Mouse (Mus musculus) heart, adult 2 months (tissue): ENCODE data around the gene Smurf1. TPM values are rescaled to one million over a fixed set of nuclear protein-coding genes. Genes with fewer than 3 reads are reported as not detected.

Experiments
- DNase-seq, 2 experiments: peaks; one replicate each; pipeline ENCODE4 v3.0.0; 2021
- H3K27ac ChIP-seq: fragments of 200-600 bp; 2 replicates; pipeline ENCODE4 v1.8.1; 2022
- H3K27me3 ChIP-seq: fragments of 200-500 bp; 2 replicates; pipeline ENCODE4 v1.6.1; 2012; ENCODE audit warnings: mild to moderate bottlenecking, low read length, inconsistent platforms, mixed read lengths; ENCODE audit not compliant: control insufficient read depth, insufficient read depth
- H3K36me3 ChIP-seq: fragments of 200-500 bp; 2 replicates; pipeline ENCODE4 v1.6.1; 2012; ENCODE audit warnings: low read length, inconsistent platforms; ENCODE audit not compliant: control insufficient read depth, insufficient read depth
- H3K4me1 ChIP-seq: fragments of 200-500 bp; 2 replicates; pipeline ENCODE4 v1.6.1; 2011; ENCODE audit warnings: low read length; ENCODE audit not compliant: control insufficient read depth, insufficient read depth
- H3K4me3 ChIP-seq: fragments of 200-600 bp; 2 replicates; pipeline ENCODE4 v1.8.1; 2022
- H3K79me2 ChIP-seq: fragments of 200-500 bp; replicated peaks from 2 replicates; pipeline ENCODE4 v1.6.1; 2012; ENCODE audit warnings: mild to moderate bottlenecking, inconsistent platforms, low read length, moderate library complexity, mixed read lengths; ENCODE audit not compliant: control insufficient read depth, insufficient read depth
- H3K9ac ChIP-seq: fragments of 200-500 bp; 2 replicates; pipeline ENCODE4 v1.6.1; 2012; ENCODE audit warnings: low read depth, mild to moderate bottlenecking, control low read depth, inconsistent platforms, low read length, mixed read lengths
- CTCF ChIP-seq: fragments of 200-600 bp; IDR thresholded peaks from 2 replicates; pipeline ENCODE4 v1.8.1; 2022; ENCODE audit warnings: antibody characterized with exemption, mild to moderate bottlenecking, moderate library complexity
- EP300 ChIP-seq: fragments of 200-500 bp; IDR thresholded peaks from 2 replicates; pipeline ENCODE4 v1.6.1; 2011; ENCODE audit warnings: low read depth, low read length, control low read depth; ENCODE audit not compliant: insufficient read depth
- POLR2A ChIP-seq: fragments of 200-500 bp; IDR thresholded peaks from 2 replicates; pipeline ENCODE4 v1.6.1; 2011; ENCODE audit warnings: mild to moderate bottlenecking, low read depth, low read length, control low read depth; ENCODE audit not compliant: insufficient read depth
- WGBS: fragments of 180-500 bp; shearing (Covaris S2); methylation state at CpG from one replicate; pipeline ENCODE4 v1.1.7; 2018; 5-methylcytosine and 5-hydroxymethylcytosine counted together
- intact Hi-C: fragments of 180-260 bp; cut with DNase I; formaldehyde crosslinking; loops from one replicate; pipeline ENCODE4 v1.15.1; 2025
- polyA plus RNA-seq: library from polyadenylated mRNA; depleted of rRNA; stranded (reverse); fragments of >200 nt; gene quantifications from 2 replicates; pipeline ENCODE4 v1.2.3, GENCODE M21; 2012
- total RNA-seq, 2 experiments: library from RNA; stranded (reverse); gene quantifications; 2 replicates each; pipeline ENCODE4 v1.2.3; 2021

The Smurf1 gene
- total and polyA plus RNA-seq, 3 experiments = 23.1 to 27.0 (median 26.6) TPM

DNA sequence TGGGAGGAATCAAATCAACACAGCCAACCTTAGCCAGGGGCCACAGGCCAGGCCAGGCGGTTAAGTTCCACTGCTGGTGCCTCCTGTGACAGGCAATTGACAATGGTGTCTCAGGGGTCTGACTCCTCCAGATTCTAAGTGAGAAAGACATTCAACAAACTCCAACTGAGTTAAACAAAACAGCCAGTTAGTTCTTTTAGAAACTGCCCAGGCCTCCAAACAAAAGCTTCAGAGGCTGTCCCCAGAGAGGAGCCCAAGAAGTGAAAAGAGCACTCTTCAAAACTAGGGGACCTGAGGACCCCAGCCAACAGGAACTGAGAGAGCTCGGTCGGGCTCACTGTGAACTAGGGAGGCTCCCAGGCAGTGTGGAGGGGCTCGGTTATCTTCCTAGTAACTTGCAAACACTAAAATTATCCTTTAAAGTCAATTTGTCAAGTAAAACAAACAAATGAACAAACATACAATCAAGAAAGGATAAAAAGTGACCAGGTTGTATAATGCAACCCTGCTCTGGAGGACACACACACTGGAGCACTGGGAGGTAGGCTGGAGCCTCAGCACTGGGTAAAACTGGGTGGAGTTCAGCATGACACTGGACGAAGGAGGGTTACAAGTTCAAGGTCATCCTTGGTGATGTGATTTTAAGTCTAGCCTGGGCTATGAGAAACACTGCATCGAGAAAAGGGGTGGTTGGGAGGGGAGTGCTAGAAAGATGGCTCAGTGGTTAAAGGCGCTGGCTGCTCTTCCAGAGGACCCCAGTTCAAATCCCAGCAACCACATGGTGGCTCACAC is 52.9 kb downstream of the Smurf1 start:
- H3K36me3 ChIP-seq = no peaks in the 10 kb centered on the region; the same call in 1 of the 2 replicates

DNA sequence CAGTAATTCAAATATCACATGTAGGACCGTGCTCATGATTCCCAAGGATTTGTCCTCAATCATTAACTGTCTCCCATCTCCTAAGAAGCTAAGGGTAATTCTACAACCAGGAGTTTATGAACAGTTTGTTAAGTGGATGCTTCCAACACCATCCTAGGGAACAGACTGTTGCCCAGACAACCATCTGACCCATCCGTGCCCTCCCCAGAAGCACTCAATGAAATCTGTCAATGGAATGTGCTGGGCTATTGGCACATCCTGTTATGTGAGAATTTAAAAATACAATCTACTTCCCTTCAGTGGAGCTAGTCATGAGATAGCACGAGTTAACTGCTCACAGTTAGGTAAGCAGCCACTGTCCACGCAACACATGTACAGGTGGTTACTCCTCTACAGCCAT is 56.1 kb downstream of the Smurf1 start:
- WGBS = 42% methylated on average over 4 of the region's 4 CpGs
- no peak overlapping the region for H3K27ac ChIP-seq
- intact Hi-C loops = no loop called here

More for the DNA sequence above, 52.9 kb downstream of the Smurf1 start:
- Histone ChIP-seq H3K4me1 (peaks cover 33% of the 10 kb centered on the region), H3K27ac (no peak overlapping the region; the same call in 1 of the 2 replicates), H3K4me3 (no peak overlapping the region), H3K9ac (no peak overlapping the region), H3K27me3 (no peaks in the 10 kb centered on the region), H3K79me2 (peaks cover 6% of the 10 kb centered on the region)
- intact Hi-C loops = no loop called here
- TF ChIP-seq EP300 (no peak), CTCF (no peak), POLR2A (no peak)
- 72% methylated on average over 7 of the region's 7 CpGs for WGBS
- no peak for DNase-seq

GRCm38 (mm10) chr5:144907591-144907990 is 58.1 kb downstream of the Smurf1 start:
- DNase-seq = no peak
- H3K27ac ChIP-seq = no peak overlapping the region
- intact Hi-C loops = no loop called here
- TF ChIP-seq EP300 (no peak), CTCF (peak; percentile 62)
- no peaks in the 10 kb centered on the region for H3K27me3 ChIP-seq
- peaks cover 12% of the 10 kb centered on the region for H3K79me2 ChIP-seq
- 84% methylated on average over 2 of the region's 2 CpGs for WGBS
- H3K9ac ChIP-seq = no peak overlapping the region
- H3K4me3 ChIP-seq = no peak overlapping the region
- H3K4me1 ChIP-seq = peaks cover 22% of the 10 kb centered on the region
- no peaks in the 10 kb centered on the region; the same call in 1 of the 2 replicates for H3K36me3 ChIP-seq

More for the DNA sequence above, 56.1 kb downstream of the Smurf1 start:
- no peaks in the 10 kb centered on the region; the same call in 1 of the 2 replicates for H3K36me3 ChIP-seq
- no peak for DNase-seq
- no peak overlapping the region for H3K4me3 ChIP-seq
- peaks cover 12% of the 10 kb centered on the region for H3K79me2 ChIP-seq
- no peaks in the 10 kb centered on the region for H3K27me3 ChIP-seq
- TF ChIP-seq EP300 (no peak), POLR2A (no peak), CTCF (no peak)
- no peak overlapping the region for H3K9ac ChIP-seq
- peaks cover 28% of the 10 kb centered on the region for H3K4me1 ChIP-seq

DNA sequence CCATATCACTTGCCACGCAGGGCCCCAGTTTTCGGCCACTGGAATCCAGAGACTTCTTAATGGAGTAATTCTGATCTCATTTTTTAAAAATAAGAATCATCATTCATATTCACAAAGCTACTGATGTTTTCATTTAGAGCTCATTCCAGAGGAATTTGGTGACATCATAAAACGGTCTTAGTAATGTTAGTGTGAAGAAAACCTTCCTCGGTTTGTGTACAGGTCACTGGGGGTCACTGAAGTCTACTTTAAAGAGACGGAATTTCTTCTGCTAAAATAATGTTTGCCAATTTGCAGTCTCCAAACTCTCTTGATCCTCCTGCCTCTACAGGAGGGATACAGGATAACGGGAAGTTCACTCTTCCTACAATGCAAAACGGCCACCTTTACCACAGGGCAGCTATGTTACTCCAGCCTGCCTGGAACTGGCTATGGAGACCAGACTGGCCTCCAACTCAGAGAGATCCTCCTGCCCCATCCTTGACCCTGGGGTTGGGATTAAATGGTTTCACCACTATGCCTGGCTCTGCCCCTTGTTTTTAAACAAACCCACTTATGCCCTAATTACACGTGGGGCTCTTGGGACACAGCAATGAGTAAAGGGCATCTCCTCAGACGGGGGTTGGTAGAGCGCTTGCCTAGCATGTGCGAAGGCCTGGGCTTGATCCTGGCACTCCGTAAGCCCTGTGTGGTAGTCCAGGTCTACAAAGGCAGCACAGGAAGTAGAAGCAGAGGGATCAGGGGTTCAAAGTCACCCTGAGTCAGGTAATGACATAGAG is 61.1 kb downstream of the Smurf1 start:
- Histone ChIP-seq H3K27me3 (no peaks in the 10 kb centered on the region), H3K9ac (no peak overlapping the region), H3K4me1 (peaks cover 6% of the 10 kb centered on the region), H3K79me2 (peaks cover 12% of the 10 kb centered on the region), H3K27ac (no peak overlapping the region), H3K4me3 (no peak overlapping the region), H3K36me3 (no peaks in the 10 kb centered on the region; the same call in 1 of the 2 replicates)
- intact Hi-C loops = no loop called here
- no peak for TF ChIP-seq POLR2A
- no peak for TF ChIP-seq EP300
- no peak for TF ChIP-seq CTCF
- no peak for DNase-seq
- 69% methylated on average over 12 of the region's 12 CpGs for WGBS

DNA sequence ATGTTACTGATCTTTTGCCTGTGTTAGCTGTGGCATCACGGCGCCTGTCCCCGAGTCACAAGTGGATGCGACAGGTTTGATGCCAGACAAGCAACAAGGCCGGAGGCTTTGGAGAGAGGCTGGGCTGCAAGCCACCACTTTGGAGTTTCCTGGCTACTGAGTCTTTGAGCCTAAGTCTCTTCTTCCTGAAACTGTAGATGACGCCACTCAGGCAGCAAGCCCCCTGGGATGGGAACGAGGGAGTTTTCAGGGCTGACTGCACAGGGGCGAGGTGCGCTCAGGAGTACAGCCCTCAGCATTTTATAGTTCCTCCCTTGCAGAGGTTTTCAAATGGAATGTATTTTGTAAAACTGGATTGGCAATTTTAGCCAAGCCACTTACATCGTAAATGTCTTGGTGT is 63.9 kb downstream of the Smurf1 start:
- H3K36me3 ChIP-seq = no peaks in the 10 kb centered on the region; the same call in 1 of the 2 replicates
- no peak for TF ChIP-seq EP300
- no peak overlapping the region for H3K9ac ChIP-seq
- WGBS = 61% methylated on average over 10 of the region's 10 CpGs
- intact Hi-C loops = no loop called here
- peaks cover 5% of the 10 kb centered on the region for H3K79me2 ChIP-seq
- no peaks in the 10 kb centered on the region for H3K27me3 ChIP-seq
- peak in 1 of 2 experiments; percentile 23 for DNase-seq
- peaks cover 5% of the 10 kb centered on the region for H3K4me1 ChIP-seq
- H3K27ac ChIP-seq = no peak overlapping the region
- no peak overlapping the region for H3K4me3 ChIP-seq

- Histone ChIP-seq H3K36me3 (no peaks in the 10 kb centered on the region; the same call in 1 of the 2 replicates), H3K79me2 (peaks cover 5% of the 10 kb centered on the region), H3K27me3 (no peaks in the 10 kb centered on the region), H3K27ac (no peak overlapping the region), H3K9ac (no peak overlapping the region), H3K4me1 (peaks cover 5% of the 10 kb centered on the region), H3K4me3 (no peak overlapping the region)
- WGBS = 79% methylated on average over 7 of the region's 7 CpGs
- intact Hi-C loops = no loop called here
- DNase-seq = no peak
- TF ChIP-seq EP300 = no peak
- no peak for TF ChIP-seq POLR2A
- no peak for TF ChIP-seq CTCF
Measured at GRCm38 (mm10) chr5:144901035-144901434, 64.6 kb downstream of the Smurf1 start.
